Comparison of ENCODE assay signal across 22 mouse cellular contexts in the genomic region with DNA sequence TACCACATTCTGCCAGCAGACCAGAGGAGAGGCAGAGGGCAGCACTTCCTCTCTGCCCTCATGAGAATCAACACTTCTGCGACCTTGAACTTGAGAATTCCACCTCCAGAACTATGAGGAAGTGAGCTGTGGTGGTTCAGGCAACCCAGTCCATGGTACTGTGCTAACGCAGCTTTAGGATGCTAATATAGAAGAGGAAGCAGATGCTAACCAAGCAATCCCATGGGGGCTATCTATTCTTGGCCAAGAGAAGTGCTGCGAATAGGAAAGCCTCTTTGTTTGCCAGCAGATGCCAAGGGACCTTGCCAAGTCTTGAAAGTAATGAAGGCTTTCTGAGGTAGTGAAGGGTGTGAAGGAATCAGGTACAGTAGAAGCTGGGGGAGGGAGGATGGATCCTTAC.
DNase-seq lines count a peak whose midpoint lies in the region; ATAC-seq and TF ChIP-seq lines count a peak whose summit lies in the region.
"Had no signal": no experiment of that assay in that cellular context is flagged by ENCODE, and none has a peak within 500 bp of the region (broad histone marks: within the 10 kb centered on the region; RNA-seq: fewer than 3 reads in every experiment).

No protein-coding gene starts in this region.

- no peaks in the 10 kb centered on the region for H3K79me2 ChIP-seq in CH12.LX (replicated peaks; ENCODE audit: control insufficient read depth, extremely low read depth, insufficient read depth, poor library complexity, severe bottlenecking)

- no peak for TF ChIP-seq POLR2A in CH12.LX (IDR thresholded peaks at IDR 0.05; ENCODE audit: low read depth, low read length)

- in situ Hi-C loops in CH12.LX (cut with MboI; ENCODE audit: low pct_ligation_motif_present, low pct_unique_long_range_greater_than_20kb, low sequenced_read_pairs): no loop called here

- peak overlapping the region; percentile 77; the same call in 1 of the 2 replicates for H3K27ac ChIP-seq in neural tube, embryonic 13.5 days (replicated peaks)
- no peak overlapping the region for H3K27ac ChIP-seq in CH12.LX (ENCODE audit: insufficient read depth, low read depth)
- H3K27ac ChIP-seq: heart, adult 2 months; heart, embryonic 15.5 days; layer of hippocampus, adult 2 months; stomach, embryonic 15.5 days had no signal

- TF ChIP-seq RAD21 in CH12.LX (IDR thresholded peaks at IDR 0.05; ENCODE audit: low read depth, low read length): no peak; the same call in 1 of the 2 replicates

- H3K4me1 ChIP-seq in neural tube, embryonic 13.5 days (replicated peaks): peaks cover 46% of the 10 kb centered on the region
- H3K4me1 ChIP-seq in CH12.LX (ENCODE audit: control insufficient read depth in 1 of 2, insufficient read depth in 2 of 2): peaks cover 7 to 33% of the 10 kb centered on the region in 2 experiments

- no peaks in the 10 kb centered on the region for H3K27me3 ChIP-seq in neural tube, embryonic 13.5 days
- H3K27me3 ChIP-seq in CH12.LX (replicated peaks): no peaks in the 10 kb centered on the region
- H3K27me3 ChIP-seq: heart, embryonic 15.5 days; midbrain, embryonic 12.5 days; stomach, embryonic 15.5 days had no signal

- dilution Hi-C loops in CH12.LX (cut with MboI; ENCODE audit: extremely low pct_ligation_motif_present, extremely low pct_unique_long_range_greater_than_20kb, low sequenced_read_pairs): no loop called here

- H3K4me3 ChIP-seq in neural tube, embryonic 13.5 days: no peak overlapping the region
- H3K4me3 ChIP-seq in CH12.LX (replicated peaks in 1 of 3; ENCODE audit: low read depth in 2 of 3, low read length in 2 of 3, poor library complexity in 1 of 3): no peak overlapping the region
- H3K4me3 ChIP-seq: erythroblast, embryonic 14.5 days; heart, adult 2 months; heart, embryonic 15.5 days; layer of hippocampus, adult 2 months; midbrain, embryonic 12.5 days; stomach, embryonic 15.5 days had no signal

- 47% methylated on average over 3 of the region's 3 CpGs for WGBS in neural tube, embryonic 13.5 days

- peak; percentile 62; the same call in 1 of the 2 replicates for TF ChIP-seq EP300 in CH12.LX (IDR thresholded peaks at IDR 0.05; ENCODE audit: low read length)

- H3K9ac ChIP-seq in neural tube, embryonic 13.5 days: no peak overlapping the region
- H3K9ac ChIP-seq in CH12.LX (ENCODE audit: insufficient read depth, low read depth): no peak overlapping the region
- H3K9ac ChIP-seq: forebrain, postnatal 0 days; heart, embryonic 15.5 days; hindbrain, embryonic 14.5 days; midbrain, embryonic 12.5 days; stomach, embryonic 15.5 days had no signal

- H3K4me2 ChIP-seq in neural tube, embryonic 13.5 days: no peak overlapping the region
- no peak overlapping the region for H3K4me2 ChIP-seq in CH12.LX (ENCODE audit: insufficient read depth, low read depth, poor library complexity, severe bottlenecking)
- H3K4me2 ChIP-seq: heart, embryonic 15.5 days; hindbrain, embryonic 14.5 days; midbrain, embryonic 12.5 days; stomach, embryonic 15.5 days had no signal

- peak; percentile 36 for ATAC-seq in frontal cortex, adult (ENCODE audit: low TSS enrichment)
- ATAC-seq in neural tube, embryonic 13.5 days (ENCODE audit: low read depth): no peak
- ATAC-seq in megakaryocyte, adult 5-6 weeks (ENCODE audit: poor library complexity, severe bottlenecking): 0 out of 2 replicates have a peak, but pooled peaks have one; percentile 12
- ATAC-seq: forebrain, postnatal 0 days had no signal

- intact Hi-C loops in heart, postnatal 25 days (cut with DNase I): no loop called here

- TF ChIP-seq CTCF in CH12.LX (conservative IDR thresholded peaks at IDR 0.05 in 1 of 2, IDR thresholded peaks at IDR 0.05 in 1 of 2; ENCODE audit: low read depth in 2 of 2, low read length in 2 of 2): no peak

- no peaks in the 10 kb centered on the region for H3K9me3 ChIP-seq in neural tube, embryonic 13.5 days
- H3K9me3 ChIP-seq in CH12.LX (replicated peaks; ENCODE audit: low read length): no peaks in the 10 kb centered on the region
- H3K9me3 ChIP-seq: heart, embryonic 15.5 days; midbrain, embryonic 12.5 days; stomach, embryonic 15.5 days had no signal

- DNase-seq in frontal cortex, postnatal 14 days (ENCODE audit: low spot score in 2 of 2): no peak
- no peak for DNase-seq in neural tube, embryonic 10.5 days (ENCODE audit: extremely low spot score, low spot score)
- peak; percentile 88 for DNase-seq in CH12.LX (ENCODE audit: extremely low read depth)
- DNase-seq in cerebellum, postnatal 36 days: no peak
- no peak for DNase-seq in heart, postnatal 25 days (ENCODE audit: low spot score)
- DNase-seq: cerebellum, adult 9-11 months; forebrain, postnatal 0 days; gastrocnemius, postnatal 10 days; heart, adult 2 months; kidney, adult 11 months; kidney, postnatal 10 days; lung, adult 2 months; lung, postnatal 4 days had no signal

- H3K36me3 ChIP-seq in neural tube, embryonic 13.5 days: no peaks in the 10 kb centered on the region
- H3K36me3 ChIP-seq in CH12.LX (replicated peaks in 1 of 2; ENCODE audit: control insufficient read depth in 1 of 2, insufficient read depth in 1 of 2, low read length in 1 of 2): no peaks in the 10 kb centered on the region
- H3K36me3 ChIP-seq: heart, embryonic 15.5 days; midbrain, embryonic 12.5 days; stomach, embryonic 15.5 days had no signal

TF ChIP-seq in CH12.LX, 34 proteins besides CTCF, POLR2A, EP300 and RAD21:
- TF ChIP-seq CHD1 (IDR thresholded peaks at IDR 0.05; ENCODE audit: low read depth, low read length) (no peak), HCFC1 (IDR thresholded peaks at IDR 0.05; ENCODE audit: low read depth, low read length) (no peak), UBTF (IDR thresholded peaks at IDR 0.05; ENCODE audit: low read depth, low read length) (no peak), ZC3H11A (IDR thresholded peaks at IDR 0.05; ENCODE audit: low read depth, low read length) (no peak), MYC (IDR thresholded peaks at IDR 0.05; ENCODE audit: low read depth, low read length) (no peak), USF1 (IDR thresholded peaks at IDR 0.05; ENCODE audit: low read depth, low read length) (no peak), KAT2A (IDR thresholded peaks at IDR 0.05; ENCODE audit: insufficient replicate concordance, low read length) (0 out of 2 replicates have a peak, but pooled peaks have one; percentile 19), ZNF384 (IDR thresholded peaks at IDR 0.05; ENCODE audit: low read depth, low read length) (no peak), ETS1 (conservative IDR thresholded peaks at IDR 0.05; ENCODE audit: low read depth, low read length) (peak; percentile 35; the same call in 1 of the 2 replicates), POLR2AphosphoS2 (IDR thresholded peaks at IDR 0.05; ENCODE audit: low read depth, low read length) (no peak), PAX5 (IDR thresholded peaks at IDR 0.05; ENCODE audit: low read length) (no peak), MAFK (IDR thresholded peaks at IDR 0.05; ENCODE audit: insufficient replicate concordance, low read length) (no peak), MXI1 (IDR thresholded peaks at IDR 0.05; ENCODE audit: low read depth, low read length) (no peak), JUN (IDR thresholded peaks at IDR 0.05; ENCODE audit: insufficient read depth, low read depth, low read length) (no peak), IRF4 (IDR thresholded peaks at IDR 0.05; ENCODE audit: low read depth, low read length) (no peak), MAX (IDR thresholded peaks at IDR 0.05; ENCODE audit: low read length) (no peak), BHLHE40 (IDR thresholded peaks at IDR 0.05; ENCODE audit: low read depth, low read length) (peak; percentile 30; the same call in 1 of the 2 replicates)
